Comparison of ENCODE assay signal across 10 mouse cellular contexts in the genomic region with DNA sequence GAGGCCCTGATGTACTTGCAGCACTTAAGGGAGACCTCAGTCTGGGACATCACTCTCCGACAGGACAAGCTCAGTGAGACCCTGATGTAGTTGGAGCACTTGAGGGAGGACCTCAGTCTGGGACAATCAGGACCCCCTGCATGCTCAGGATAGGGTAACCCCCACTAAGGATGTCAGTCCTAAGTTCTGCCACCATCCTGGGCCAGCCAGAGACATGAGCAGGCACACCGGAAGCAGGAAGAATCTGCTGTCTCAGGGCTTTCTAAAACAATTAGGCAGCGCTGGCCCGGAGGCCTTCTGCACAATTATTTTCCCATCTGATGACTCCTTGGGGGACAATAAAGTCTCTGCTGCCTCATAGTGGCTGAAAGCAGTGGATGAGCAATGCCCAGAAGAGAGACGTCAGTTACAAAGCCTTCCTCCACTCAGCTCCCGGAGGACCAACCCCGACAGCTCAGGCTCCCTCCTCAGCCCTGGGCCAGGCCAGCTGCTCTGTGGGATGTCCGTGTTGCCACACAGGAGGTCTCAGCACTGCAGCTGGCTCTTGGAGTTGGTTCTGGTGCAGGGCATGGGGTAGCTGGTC. TPM values are rescaled to one million over a fixed set of nuclear protein-coding genes. Genes with fewer than 3 reads are reported as not detected.
A peak's percentile ranks its signal among the peaks of the same experiment; 100 is the strongest.
DNase-seq lines count a peak whose midpoint lies in the region; ATAC-seq lines count a peak whose summit lies in the region.
"Had no signal": no experiment of that assay in that cellular context is flagged by ENCODE, and none has a peak within 500 bp of the region (broad histone marks: within the 10 kb centered on the region; RNA-seq: fewer than 3 reads in every experiment).

No protein-coding gene starts in this region.

- 34% methylated on average over 8 of the region's 8 CpGs for whole genome bisulfite sequencing in embryonic facial prominence, embryonic 14.5 days
- WGBS in limb, embryonic 10.5 days = 52% methylated on average over 8 of the region's 8 CpGs

- intact Hi-C loops in heart, postnatal 25 days (cut with DNase I) = no loop called here

- H3K4me1 ChIP-seq in embryonic facial prominence, embryonic 14.5 days (ENCODE audit: control insufficient read depth, insufficient read depth, low read length) = peaks cover 4% of the 10 kb centered on the region; the same call in 1 of the 2 replicates
- peaks cover 30% of the 10 kb centered on the region for H3K4me1 ChIP-seq in limb, embryonic 10.5 days

- no peak; the same call in 1 of the 2 replicates for ATAC-seq in embryonic facial prominence, embryonic 14.5 days (ENCODE audit: low read depth)

- H3K27ac ChIP-seq in embryonic facial prominence, embryonic 14.5 days (replicated peaks; ENCODE audit: low read depth, low read length) = no peak overlapping the region
- H3K27ac ChIP-seq in limb, embryonic 10.5 days = 0 out of 2 replicates have a peak overlapping the region, but pooled peaks have one; percentile 3

- H3K36me3 ChIP-seq in embryonic facial prominence, embryonic 14.5 days (ENCODE audit: control insufficient read depth, insufficient read depth, low read length) = no peaks in the 10 kb centered on the region
- H3K36me3 ChIP-seq in limb, embryonic 10.5 days = no peaks in the 10 kb centered on the region

- no peaks in the 10 kb centered on the region for H3K9me3 ChIP-seq in embryonic facial prominence, embryonic 14.5 days (ENCODE audit: control insufficient read depth, low read length)
- no peaks in the 10 kb centered on the region for H3K9me3 ChIP-seq in limb, embryonic 10.5 days (replicated peaks)
- H3K9me3 ChIP-seq: megakaryocyte, embryonic 14.5 days had no signal

- H3K4me2 ChIP-seq in embryonic facial prominence, embryonic 14.5 days (ENCODE audit: low read depth, low read length) = no peak overlapping the region

- H3K4me3 ChIP-seq in embryonic facial prominence, embryonic 14.5 days (ENCODE audit: low read depth, low read length) = no peak overlapping the region
- no peak overlapping the region for H3K4me3 ChIP-seq in limb, embryonic 10.5 days
- H3K4me3 ChIP-seq: megakaryocyte, embryonic 14.5 days had no signal

- no peak overlapping the region for H3K9ac ChIP-seq in embryonic facial prominence, embryonic 14.5 days (ENCODE audit: low read depth, low read length)

- no peaks in the 10 kb centered on the region for H3K27me3 ChIP-seq in embryonic facial prominence, embryonic 14.5 days (replicated peaks; ENCODE audit: control insufficient read depth, insufficient read depth, low read length)
- peaks cover 10% of the 10 kb centered on the region; the same call in 1 of the 2 replicates for H3K27me3 ChIP-seq in limb, embryonic 10.5 days (ENCODE audit: low read depth, poor library complexity, severe bottlenecking)

- peak; percentile 17 to 33 for DNase-seq in heart, adult 18-20 months
- no peak for DNase-seq in heart, postnatal 25 days (ENCODE audit: low spot score)
- peak; percentile 85 for DNase-seq in MN1 (ENCODE audit: low spot score)
- DNase-seq in embryonic facial prominence, embryonic 14.5 days (ENCODE audit: low spot score) = peak; percentile 46
- no peak for DNase-seq in limb, embryonic 10.5 days (ENCODE audit: low spot score)
- no peak for DNase-seq in spleen, postnatal 36 days (ENCODE audit: low spot score in 2 of 2)
- no peak for DNase-seq in thymus, postnatal 4 days

RNA-seq across cellular contexts. Expression of a gene that starts 32.7 kb away (rescaled TPM):
- total RNA-seq in heart, adult 18-20 months (2021) = 10 to 100 TPM; 38.7 to 41.4 TPM
- 10 to 100 TPM; 45.6 to 46.4 TPM for total RNA-seq in heart, postnatal 25 days (2021)
- 34.5 and 38.8 TPM in 2 replicates for polyA plus RNA-seq in embryonic facial prominence, embryonic 14.5 days (2014; fragmentation: Nextera tagmentation; extraction: Ambion mirVana)
- 45.8 and 56.5 TPM in 2 replicates for polyA plus RNA-seq in limb, embryonic 10.5 days (2016; fragmentation: Nextera tagmentation; extraction: Ambion mirVana)

RNA-seq across cellular contexts. Expression of a gene that starts 35.9 kb away (rescaled TPM):
- under 1 TPM; 0.31 to 0.67 TPM for total RNA-seq in heart, adult 18-20 months (2021)
- total RNA-seq in heart, postnatal 25 days (2021) = under 1 TPM in 1 of 2 experiments, not detected in 1; 0.28 TPM
- polyA plus RNA-seq in embryonic facial prominence, embryonic 14.5 days (2014; fragmentation: Nextera tagmentation; extraction: Ambion mirVana) = 2.1 and 2.8 TPM in 2 replicates
- 0.33 and 1.1 TPM in 2 replicates for polyA plus RNA-seq in limb, embryonic 10.5 days (2016; fragmentation: Nextera tagmentation; extraction: Ambion mirVana)
- total RNA-seq: gastrocnemius, adult 8-10 months; MEL had no signal

RNA-seq across cellular contexts. Expression of a gene that starts 59.9 kb away (rescaled TPM):
- under 1 TPM in 1 of 2 experiments, not detected in 1; 0.28 TPM for total RNA-seq in heart, adult 18-20 months (2021)
- total RNA-seq in heart, postnatal 25 days (2021) = under 1 TPM in 1 of 2 experiments, not detected in 1; 0.08 TPM
- polyA plus RNA-seq in embryonic facial prominence, embryonic 14.5 days (2014; fragmentation: Nextera tagmentation; extraction: Ambion mirVana) = 9.8 and 11.2 TPM in 2 replicates
- polyA plus RNA-seq in limb, embryonic 10.5 days (2016; fragmentation: Nextera tagmentation; extraction: Ambion mirVana) = 1.5 and 1.8 TPM in 2 replicates

Comparison
In these comparisons a context has a peak if more than half of its experiments do, and no peak if none do; other contexts are left out.
1. DNase-seq: peak in heart, adult 18-20 months (2 of 2), MN1 (single experiment) and embryonic facial prominence, embryonic 14.5 days (single experiment); none in heart, postnatal 25 days (single experiment), limb, embryonic 10.5 days (single experiment), spleen, postnatal 36 days (0 of 2) and thymus, postnatal 4 days (single experiment).